Mouse (Mus musculus) embryonic fibroblast, embryonic 13.5 days (primary cell): ENCODE results near the gene Hist1h2bm. TPM values are rescaled to one million over a fixed set of nuclear protein-coding genes. Genes with fewer than 3 reads are reported as not detected.
"Not testable (repeated sequence)": the region's sequence is repeated elsewhere in the genome, so short reads cannot be mapped to it uniquely, and the experiment has no call there.

Experiments used
- H3K27ac ChIP-seq: 2 replicates; pipeline ENCODE4 v1.5.1; 2012; ENCODE audit warnings: low read length, control low read depth, inconsistent platforms; ENCODE audit not compliant: insufficient read depth
- H3K4me1 ChIP-seq: 2 replicates; pipeline ENCODE4 v1.6.1; 2011; ENCODE audit warnings: low read length; ENCODE audit not compliant: control insufficient read depth, insufficient read depth
- H3K4me3 ChIP-seq: 2 replicates; pipeline ENCODE4 v1.5.1; 2011; ENCODE audit warnings: mild to moderate bottlenecking, control low read depth, low read length; ENCODE audit not compliant: insufficient read depth
- CTCF ChIP-seq: IDR thresholded peaks from 2 replicates; pipeline ENCODE4 v1.5.1; 2011; ENCODE audit warnings: mild to moderate bottlenecking, control low read depth, low read length, moderate library complexity, borderline replicate concordance; ENCODE audit not compliant: insufficient read depth
- POLR2A ChIP-seq: IDR thresholded peaks from 2 replicates; pipeline ENCODE4 v1.6.1; 2011; ENCODE audit warnings: low read depth, mild to moderate bottlenecking, control low read depth, low read length, moderate library complexity
- polyA plus RNA-seq: library from polyadenylated mRNA; stranded (reverse); fragments of >200 nt; gene quantifications from 2 replicates; pipeline ENCODE4 v1.2.4, GENCODE M21; 2011; ENCODE audit warnings: low read depth; ENCODE audit not compliant: missing spikeins, insufficient read length

The Hist1h2bm gene
- polyA plus RNA-seq, 1 experiment: 9.1 TPM

DNA sequence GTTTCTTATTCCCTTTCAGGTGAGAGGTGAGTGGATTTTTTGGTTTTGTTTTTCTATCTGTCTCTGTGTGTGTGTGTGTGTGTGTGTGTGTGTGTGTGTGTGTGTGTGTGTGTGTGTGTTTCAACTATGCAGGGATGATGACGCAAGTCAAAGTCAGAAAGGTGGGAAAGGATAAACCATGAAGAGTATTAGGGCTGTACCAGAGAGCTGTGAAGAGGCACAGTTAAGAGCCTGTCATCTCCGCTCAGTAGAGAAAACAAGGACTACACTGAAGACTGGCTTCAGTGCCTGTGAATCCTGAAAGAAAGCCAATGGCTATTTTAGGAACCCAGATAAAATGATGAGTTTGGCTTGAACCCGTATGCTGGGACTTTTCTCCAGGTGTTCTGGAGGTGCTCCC lies 30.0 kb downstream of the Hist1h2bm start:
- Histone ChIP-seq H3K4me1 (peaks cover 8% of the 10 kb centered on the region), H3K27ac (no peak overlapping the region), H3K4me3 (no peak overlapping the region)
- no peak for TF ChIP-seq POLR2A
- no peak for TF ChIP-seq CTCF

DNA sequence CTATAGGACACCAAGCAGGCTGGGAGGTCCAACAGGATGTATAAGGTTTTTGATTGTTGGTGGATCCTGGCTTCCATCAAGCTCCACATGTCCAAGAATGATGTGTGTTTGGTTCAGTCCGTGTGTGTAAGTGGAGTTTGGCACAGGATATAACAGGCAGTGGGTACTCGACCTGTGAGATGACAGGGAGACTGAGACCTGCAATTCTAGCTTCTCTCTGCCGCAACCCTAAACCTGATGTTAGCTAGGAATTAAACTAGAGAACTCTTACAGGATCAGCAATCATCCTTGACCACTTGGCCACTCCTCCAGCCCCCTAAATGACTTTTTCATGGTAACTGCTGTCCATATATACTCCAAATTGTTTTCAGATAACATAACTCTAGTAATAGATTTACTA lies 30.5 kb downstream of the Hist1h2bm start:
- TF ChIP-seq POLR2A: no peak
- no peak for TF ChIP-seq CTCF
- Histone ChIP-seq H3K4me1 (peaks cover 6% of the 10 kb centered on the region), H3K4me3 (no peak overlapping the region), H3K27ac (peak overlapping the region; percentile 49)

DNA sequence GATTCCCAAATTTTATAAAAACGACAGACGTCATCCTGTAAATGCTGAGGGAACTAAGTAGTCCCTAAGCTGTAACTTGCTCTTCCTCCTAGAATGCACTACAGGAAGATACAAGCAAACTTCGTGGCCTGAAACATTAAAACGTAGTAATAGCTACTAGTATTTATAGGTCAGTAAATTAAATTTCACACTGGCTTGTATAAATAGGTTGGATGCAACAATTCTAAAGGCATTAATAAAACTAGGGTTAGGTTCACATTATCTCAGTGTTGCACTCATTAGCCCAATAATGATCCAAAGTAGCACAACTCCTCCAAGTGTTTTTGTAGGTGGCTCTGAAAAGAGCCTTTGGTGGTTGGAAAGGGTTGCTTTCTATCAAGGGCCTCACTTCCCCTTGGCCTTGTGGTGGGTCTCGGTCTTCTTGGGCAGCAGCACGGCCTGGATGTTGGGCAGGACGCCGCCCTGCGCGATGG lies 31.2 kb downstream of the Hist1h2bm start:
- no peak; the same call in 1 of the 2 replicates for TF ChIP-seq POLR2A
- TF ChIP-seq CTCF: no peak

DNA sequence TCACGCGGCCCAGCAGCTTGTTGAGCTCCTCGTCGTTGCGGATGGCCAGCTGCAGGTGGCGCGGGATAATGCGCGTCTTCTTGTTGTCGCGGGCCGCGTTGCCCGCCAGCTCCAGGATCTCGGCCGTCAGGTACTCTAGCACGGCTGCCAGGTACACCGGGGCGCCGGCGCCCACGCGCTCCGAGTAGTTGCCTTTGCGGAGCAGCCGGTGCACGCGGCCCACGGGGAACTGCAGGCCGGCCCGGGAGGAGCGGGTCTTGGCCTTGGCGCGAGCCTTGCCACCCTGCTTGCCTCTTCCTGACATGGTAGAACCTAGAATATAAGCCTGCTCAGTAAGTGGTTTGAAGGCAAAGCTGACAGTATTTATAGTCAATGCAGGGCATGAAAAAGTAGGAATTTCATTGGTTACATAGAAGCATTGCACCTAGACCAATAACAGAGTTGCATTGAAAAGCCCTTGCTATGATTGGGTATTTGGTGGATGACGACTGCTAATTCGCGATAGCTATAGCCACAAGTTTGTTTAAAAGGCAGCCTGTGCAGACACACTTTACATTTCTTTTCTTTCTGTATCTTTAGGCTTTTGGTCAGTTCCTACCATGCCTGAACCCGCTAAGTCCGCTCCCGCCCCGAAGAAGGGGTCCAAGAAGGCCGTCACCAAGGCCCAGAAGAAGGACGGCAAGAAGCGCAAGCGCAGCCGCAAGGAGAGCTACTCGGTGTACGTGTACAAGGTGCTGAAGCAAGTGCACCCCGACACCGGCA lies 31.9 kb downstream of the Hist1h2bm start, which contains the start of the genes Hist1h2ak and Hist1h2bn:
Gene Hist1h2ak (minus strand): TSS at position 304 of the 762 bp plus-strand sequence.
Gene Hist1h2bn (plus strand): TSS at position 600 of the 762 bp plus-strand sequence.
- peak; percentile 77; the same call in 1 of the 2 replicates for TF ChIP-seq POLR2A
- Histone ChIP-seq H3K27ac (peak within 1 kb of the TSS; percentile 71), H3K4me3 (peak within 1 kb of the TSS; percentile 55)
- H3K4me1 ChIP-seq: not testable (repeated sequence)

More for the DNA sequence above, 31.2 kb downstream of the Hist1h2bm start:
- peak overlapping the region; percentile 49 for H3K4me3 ChIP-seq
- H3K4me1 ChIP-seq: peaks cover 6% of the 10 kb centered on the region
- H3K27ac ChIP-seq: peak overlapping the region; percentile 69

DNA sequence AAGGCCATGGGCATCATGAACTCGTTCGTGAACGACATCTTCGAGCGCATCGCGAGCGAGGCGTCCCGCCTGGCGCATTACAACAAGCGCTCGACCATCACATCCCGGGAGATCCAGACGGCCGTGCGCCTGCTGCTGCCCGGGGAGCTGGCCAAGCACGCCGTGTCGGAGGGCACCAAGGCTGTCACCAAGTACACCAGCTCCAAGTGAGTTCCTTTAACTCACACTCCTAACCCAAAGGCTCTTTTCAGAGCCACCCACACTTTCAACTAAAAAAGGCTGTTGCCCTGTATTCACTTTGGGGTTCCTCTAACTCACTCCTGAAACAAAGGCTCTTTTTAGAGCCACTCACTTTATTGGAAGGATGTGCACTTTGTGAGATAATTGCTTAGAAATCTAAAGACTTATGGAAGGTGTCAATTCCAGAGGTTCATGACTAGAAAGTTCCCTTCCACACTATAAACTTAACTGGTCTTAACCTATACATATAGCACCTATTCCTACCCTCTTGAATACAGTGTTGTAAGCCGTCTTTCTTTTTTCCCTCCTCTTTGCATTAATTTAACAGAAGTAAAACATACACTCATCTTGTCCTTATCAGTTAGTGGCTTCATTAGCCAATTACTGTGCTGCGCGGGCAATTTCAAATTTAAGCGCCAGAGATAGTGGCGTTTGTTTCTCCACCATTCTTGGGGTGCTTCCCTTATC lies 32.6 kb downstream of the Hist1h2bm start:
- not testable (repeated sequence) for H3K4me1 ChIP-seq
- TF ChIP-seq POLR2A: peak; percentile 56; the same call in 1 of the 2 replicates
- H3K27ac ChIP-seq: peak overlapping the region; percentile 71
- peak overlapping the region; percentile 55 for H3K4me3 ChIP-seq

DNA sequence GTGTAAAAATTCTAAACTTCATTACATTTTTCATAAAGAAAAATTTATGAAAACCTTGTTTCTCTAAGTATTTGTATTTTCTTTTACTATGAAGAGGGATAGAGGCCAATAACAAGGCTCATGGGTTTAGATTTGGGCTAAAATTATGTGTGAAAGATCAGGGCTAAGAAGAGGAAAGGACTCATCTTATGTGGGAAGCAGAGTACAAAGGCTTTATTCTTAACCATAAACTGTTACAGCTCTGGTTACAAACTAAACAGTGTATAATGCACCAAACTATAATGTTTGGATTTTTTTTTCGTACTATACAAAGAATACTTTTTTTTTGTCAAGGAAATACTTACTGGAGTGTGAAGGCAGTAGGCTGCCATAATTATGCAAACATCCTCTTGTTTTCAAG lies 33.9 kb downstream of the Hist1h2bm start:
- no peak overlapping the region for H3K27ac ChIP-seq
- H3K4me3 ChIP-seq: no peak overlapping the region
- H3K4me1 ChIP-seq: peaks cover 6% of the 10 kb centered on the region; the same call in 1 of the 2 replicates
- TF ChIP-seq CTCF: no peak
- no peak for TF ChIP-seq POLR2A

Other genes with a start within 250 kb of the Hist1h2bm start
- 0.58 and 1.0 TPM in 2 replicates for gene Zkscan4, start 243.1 kb upstream of the Hist1h2bm start, polyA plus RNA-seq
- not detected in 2 replicates for gene Gm10065, start 242.6 kb upstream of the Hist1h2bm start, polyA plus RNA-seq
- 0.40 and 0.73 TPM in 2 replicates for gene AK157302, start 226.8 kb upstream of the Hist1h2bm start, polyA plus RNA-seq
- 3.1 TPM in 1 of 2 replicates, not detected in the other for gene Gm11273, start 220.6 kb upstream of the Hist1h2bm start, polyA plus RNA-seq
- 12.3 and 15.2 TPM in 2 replicates for gene Zkscan8, start 190.9 kb upstream of the Hist1h2bm start, polyA plus RNA-seq
- gene Olfr1366, start 179.2 kb upstream of the Hist1h2bm start, polyA plus RNA-seq: not detected in 2 replicates
- gene Olfr1535, start 162.2 kb upstream of the Hist1h2bm start, polyA plus RNA-seq: 0.12 and 0.44 TPM in 2 replicates
- gene Olfr1364, start 140.3 kb upstream of the Hist1h2bm start, polyA plus RNA-seq: not detected in 2 replicates
- gene Olfr1362, start 108.0 kb upstream of the Hist1h2bm start, polyA plus RNA-seq: not detected in 2 replicates
- gene Olfr11, start 79.5 kb upstream of the Hist1h2bm start, polyA plus RNA-seq: not detected in 2 replicates
- gene Olfr1361, start 58.7 kb upstream of the Hist1h2bm start, polyA plus RNA-seq: not detected in 2 replicates
- not detected in 2 replicates for gene Olfr1360, start 44.6 kb upstream of the Hist1h2bm start, polyA plus RNA-seq
- gene Olfr1359, start 23.9 kb upstream of the Hist1h2bm start, polyA plus RNA-seq: not detected in 2 replicates
- gene Hist1h2bl, start 5.9 kb upstream of the Hist1h2bm start, polyA plus RNA-seq: 3.5 TPM in 1 of 2 replicates, not detected in the other
- 5.0 TPM in 1 of 2 replicates, not detected in the other for gene Hist1h2ai, start 5.6 kb upstream of the Hist1h2bm start, polyA plus RNA-seq
- gene Hist1h3h, start 4.4 kb upstream of the Hist1h2bm start, polyA plus RNA-seq: 3.4 TPM in 1 of 2 replicates, not detected in the other
- gene Hist1h4j, start 13.0 kb downstream of the Hist1h2bm start, polyA plus RNA-seq: 2.6 and 4.1 TPM in 2 replicates
- gene Hist1h4k, start 28.5 kb downstream of the Hist1h2bm start, polyA plus RNA-seq: 1.9 and 7.3 TPM in 2 replicates
- 5.3 TPM in 1 of 2 replicates, not detected in the other for gene Hist1h2ak, start 31.8 kb downstream of the Hist1h2bm start, polyA plus RNA-seq
- 2.4 and 9.6 TPM in 2 replicates for gene Hist1h2bn, start 32.1 kb downstream of the Hist1h2bm start, polyA plus RNA-seq
- gene Hist1h1b, start 58.6 kb downstream of the Hist1h2bm start, polyA plus RNA-seq: 2.3 and 7.8 TPM in 2 replicates
- gene Hist1h3i, start 61.3 kb downstream of the Hist1h2bm start, polyA plus RNA-seq: 4.3 and 8.6 TPM in 2 replicates
- gene Hist1h2an, start 65.2 kb downstream of the Hist1h2bm start, polyA plus RNA-seq: not detected in 2 replicates
- gene Hist1h2bp, start 65.4 kb downstream of the Hist1h2bm start, polyA plus RNA-seq: 1.0 TPM in 1 of 2 replicates, not detected in the other
- 1.0 and 2.3 TPM in 2 replicates for gene Hist1h2bq, start 88.2 kb downstream of the Hist1h2bm start, polyA plus RNA-seq
- gene Hist1h2ao, start 88.4 kb downstream of the Hist1h2bm start, polyA plus RNA-seq: not detected in 2 replicates
- not detected in 2 replicates for gene Hist1h4m, start 89.7 kb downstream of the Hist1h2bm start, polyA plus RNA-seq
- 18.9 and 28.6 TPM in 2 replicates for gene Hist1h4n, start 110.2 kb downstream of the Hist1h2bm start, polyA plus RNA-seq
- 18.2 and 27.0 TPM in 2 replicates for gene Hist1h2ap, start 111.5 kb downstream of the Hist1h2bm start, polyA plus RNA-seq
- 1.9 TPM in 1 of 2 replicates, not detected in the other for gene Hist1h2br, start 111.7 kb downstream of the Hist1h2bm start, polyA plus RNA-seq
- 2.9 and 5.0 TPM in 2 replicates for gene Zfp184, start 223.1 kb downstream of the Hist1h2bm start, polyA plus RNA-seq